Mouse (Mus musculus) limb, embryonic 13.5 days (tissue): ENCODE results near the gene Hdhd5. TPM values are rescaled to one million over a fixed set of nuclear protein-coding genes. Genes with fewer than 3 reads are reported as not detected.

Experiments used
- ATAC-seq: fragments of 200-750 bp; cut with Nextera tagmentation; 2 replicates; pipeline ENCODE4 v1.8.0; 2017; ENCODE audit warnings: low read depth, moderate number of reproducible peaks, moderate TSS enrichment; ENCODE audit not compliant: low FRiP score
- H3K27ac ChIP-seq: fragments of 300-500 bp; sonication (generic); 2 replicates; pipeline ENCODE4 v1.5.1; 2015; ENCODE audit warnings: inconsistent platforms, mild to moderate bottlenecking, moderate library complexity
- H3K27me3 ChIP-seq: fragments of 300-500 bp; sonication (generic); 2 replicates; pipeline ENCODE4 v1.6.1; 2015; ENCODE audit warnings: mild to moderate bottlenecking, inconsistent platforms
- H3K36me3 ChIP-seq: fragments of 300-500 bp; sonication (generic); 2 replicates; pipeline ENCODE4 v1.6.1; 2015; ENCODE audit warnings: inconsistent platforms, mild to moderate bottlenecking, moderate library complexity
- H3K4me1 ChIP-seq: fragments of 300-500 bp; sonication (generic); 2 replicates; pipeline ENCODE4 v1.6.1; 2015; ENCODE audit warnings: inconsistent platforms
- H3K4me2 ChIP-seq: fragments of 300-500 bp; sonication (generic); replicated peaks from 2 replicates; pipeline ENCODE4 v1.6.1; 2015; ENCODE audit warnings: inconsistent platforms, mild to moderate bottlenecking, moderate library complexity
- H3K4me3 ChIP-seq: fragments of 300-500 bp; sonication (generic); 2 replicates; pipeline ENCODE4 v1.5.1; 2015; ENCODE audit warnings: moderate library complexity, mild to moderate bottlenecking, inconsistent platforms
- H3K9ac ChIP-seq: fragments of 300-500 bp; sonication (generic); 2 replicates; pipeline ENCODE4 v1.6.1; 2015; ENCODE audit warnings: mild to moderate bottlenecking, inconsistent platforms
- H3K9me3 ChIP-seq: fragments of 300-500 bp; sonication (generic); 2 replicates; pipeline ENCODE4 v1.6.1; 2016; ENCODE audit warnings: inconsistent platforms
- WGBS: fragments of 180-500 bp; shearing (Covaris S2); methylation state at CpG from one replicate; pipeline ENCODE4 v1.1.7; 2015; 5-methylcytosine and 5-hydroxymethylcytosine counted together
- polyA plus RNA-seq: library from polyadenylated mRNA; unstranded; fragments of >200 nt; fragmentation: Nextera tagmentation; extraction: Ambion mirVana; gene quantifications from 2 replicates; pipeline ENCODE4 v1.2.1, GENCODE M21; 2015

Hdhd5 gene
- polyA plus RNA-seq, 1 experiment from 2014 or later = 18.6 TPM

DNA sequence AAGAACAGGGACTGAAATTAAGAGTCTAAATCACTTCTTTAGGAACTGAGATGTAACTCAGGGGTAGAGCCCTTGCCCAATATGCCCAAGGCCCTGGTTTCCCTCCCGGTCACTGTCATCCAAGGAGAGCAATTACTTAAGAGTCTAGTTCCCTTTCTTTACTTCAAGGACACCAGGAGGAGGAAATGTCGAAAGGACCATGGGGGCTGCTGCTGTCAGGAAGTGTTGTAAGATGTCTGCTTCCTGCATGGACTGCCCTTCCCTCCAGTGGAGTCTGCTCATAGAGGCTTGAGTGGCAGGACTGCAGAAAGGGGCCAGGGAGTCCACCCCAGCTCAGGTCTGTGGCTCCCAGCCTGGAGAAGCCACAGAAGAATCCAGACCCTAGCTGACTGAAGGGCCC, 51.8 kb downstream of the Hdhd5 start:
- no peaks in the 10 kb centered on the region for H3K27me3 ChIP-seq
- H3K36me3 ChIP-seq = peaks cover 16% of the 10 kb centered on the region
- no peak overlapping the region for H3K4me2 ChIP-seq
- H3K9me3 ChIP-seq = no peaks in the 10 kb centered on the region
- no peak overlapping the region for H3K9ac ChIP-seq
- H3K4me1 ChIP-seq = peaks cover 13% of the 10 kb centered on the region
- WGBS = 75% methylated on average over 2 of the region's 2 CpGs
- no peak for ATAC-seq
- H3K4me3 ChIP-seq = no peak overlapping the region
- H3K27ac ChIP-seq = no peak overlapping the region

GRCm38 (mm10) chr6:120475288-120475687, 55.8 kb downstream of the Hdhd5 start:
- Histone ChIP-seq H3K4me2 (no peak overlapping the region), H3K4me1 (peaks cover 25% of the 10 kb centered on the region), H3K27ac (no peak overlapping the region), H3K4me3 (no peak overlapping the region), H3K9ac (no peak overlapping the region), H3K9me3 (no peaks in the 10 kb centered on the region), H3K36me3 (0 out of 2 replicates have a peak, but pooled peaks cover under 1% of the 10 kb centered on the region), H3K27me3 (no peaks in the 10 kb centered on the region)
- ATAC-seq = no peak; the same call in 1 of the 2 replicates
- 63% methylated on average over 8 of the region's 8 CpGs for WGBS

DNA sequence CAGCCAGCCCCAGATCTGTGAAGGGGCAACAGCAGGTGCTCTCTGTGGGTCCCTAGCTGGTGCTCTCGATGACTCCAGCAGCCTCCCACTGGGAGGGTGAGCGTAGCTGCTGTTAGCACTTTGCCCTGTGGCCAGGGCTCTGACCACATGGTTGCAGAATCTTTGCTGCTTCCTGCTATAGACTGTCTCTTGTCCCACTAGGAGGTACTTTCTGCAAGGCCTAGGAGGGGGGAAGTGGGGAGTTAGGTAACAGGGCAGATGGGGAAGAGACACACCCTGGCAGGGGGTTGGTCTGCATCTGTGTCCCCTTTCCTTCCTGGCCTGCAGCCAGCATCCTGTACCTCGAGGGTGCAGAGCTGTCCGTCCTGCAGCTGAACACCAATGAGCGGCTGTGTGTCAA, 57.7 kb downstream of the Hdhd5 start:
- no peak overlapping the region for H3K9ac ChIP-seq
- H3K4me2 ChIP-seq = no peak overlapping the region
- no peak overlapping the region for H3K4me3 ChIP-seq
- peaks cover 25% of the 10 kb centered on the region for H3K4me1 ChIP-seq
- no peaks in the 10 kb centered on the region for H3K36me3 ChIP-seq
- H3K27me3 ChIP-seq = no peaks in the 10 kb centered on the region
- 0 out of 2 replicates have a peak, but pooled peaks have one; percentile 41 for ATAC-seq
- H3K9me3 ChIP-seq = no peaks in the 10 kb centered on the region
- H3K27ac ChIP-seq = no peak overlapping the region
- WGBS = 42% methylated on average over 5 of the region's 5 CpGs

- H3K4me2 ChIP-seq = no peak overlapping the region
- no peak overlapping the region for H3K27ac ChIP-seq
- H3K4me3 ChIP-seq = no peak overlapping the region
- no peaks in the 10 kb centered on the region for H3K36me3 ChIP-seq
- no peak overlapping the region for H3K9ac ChIP-seq
- WGBS = 34% methylated on average over 8 of the region's 8 CpGs
- no peak for ATAC-seq
- H3K9me3 ChIP-seq = no peaks in the 10 kb centered on the region
- H3K4me1 ChIP-seq = peaks cover 25% of the 10 kb centered on the region
- no peaks in the 10 kb centered on the region for H3K27me3 ChIP-seq
These were observed 58.5 kb downstream of the Hdhd5 start for GRCm38 (mm10) chr6:120472455-120473140.

DNA sequence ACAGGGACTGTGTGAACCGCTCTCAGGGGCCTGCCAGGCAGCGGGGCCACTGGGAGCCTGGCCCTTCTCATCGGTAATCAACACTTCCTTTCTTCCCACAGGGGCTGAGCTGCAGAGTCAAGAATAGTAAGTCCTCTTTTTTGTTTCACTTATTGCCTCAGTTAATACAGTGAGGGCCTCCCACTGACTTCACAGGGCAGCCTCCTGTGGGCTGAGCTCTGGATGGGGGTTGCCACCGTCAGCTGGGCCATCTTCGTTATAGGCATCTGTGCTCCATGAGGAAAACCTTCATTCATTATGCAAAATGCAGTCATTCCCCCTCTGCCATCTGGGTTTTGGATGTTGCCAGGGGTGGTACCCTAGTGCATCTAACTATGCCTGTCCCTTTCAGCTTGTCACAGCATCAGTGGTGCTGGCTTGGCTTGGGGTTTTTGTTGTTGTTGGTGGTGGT, 59.1 kb downstream of the Hdhd5 start:
- peaks cover 25% of the 10 kb centered on the region for H3K4me1 ChIP-seq
- H3K36me3 ChIP-seq = no peaks in the 10 kb centered on the region
- no peak overlapping the region for H3K9ac ChIP-seq
- 16% methylated on average over 5 of the region's 5 CpGs for WGBS
- H3K4me2 ChIP-seq = no peak overlapping the region
- H3K27ac ChIP-seq = no peak overlapping the region
- H3K9me3 ChIP-seq = no peaks in the 10 kb centered on the region
- H3K4me3 ChIP-seq = no peak overlapping the region
- H3K27me3 ChIP-seq = no peaks in the 10 kb centered on the region
- ATAC-seq = no peak

DNA sequence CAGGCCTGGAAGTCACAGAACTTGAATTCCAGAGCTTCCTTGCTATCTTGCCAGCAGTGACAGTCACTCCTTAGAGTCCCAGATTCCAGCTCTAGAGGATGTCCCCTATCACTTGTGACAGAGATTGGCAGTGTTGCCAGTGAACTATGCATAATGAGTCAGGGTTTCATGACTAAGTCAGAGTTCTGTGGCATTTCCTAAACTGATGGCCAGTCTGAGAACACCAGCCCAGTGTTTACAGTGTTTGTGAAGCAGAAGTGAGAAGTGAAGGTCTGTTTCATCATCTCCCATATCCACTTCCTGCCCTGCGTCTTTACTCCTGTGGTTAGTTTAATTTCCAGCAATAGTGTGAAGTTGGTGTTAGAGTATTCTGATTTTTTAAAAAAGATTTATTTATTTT, 60.5 kb downstream of the Hdhd5 start:
- 0 out of 2 replicates have a peak, but pooled peaks cover 3% of the 10 kb centered on the region for H3K27me3 ChIP-seq
- H3K4me1 ChIP-seq = peaks cover 25% of the 10 kb centered on the region
- H3K4me2 ChIP-seq = no peak overlapping the region
- WGBS = 79% methylated on average over 1 of the region's 1 CpGs
- no peaks in the 10 kb centered on the region for H3K9me3 ChIP-seq
- no peak for ATAC-seq
- H3K27ac ChIP-seq = no peak overlapping the region
- no peak overlapping the region for H3K9ac ChIP-seq
- no peaks in the 10 kb centered on the region for H3K36me3 ChIP-seq
- H3K4me3 ChIP-seq = no peak overlapping the region

GRCm38 (mm10) chr6:120469770-120470169, 61.3 kb downstream of the Hdhd5 start:
- Histone ChIP-seq H3K36me3 (no peaks in the 10 kb centered on the region), H3K9ac (no peak overlapping the region), H3K27ac (no peak overlapping the region), H3K4me3 (no peak overlapping the region), H3K9me3 (no peaks in the 10 kb centered on the region), H3K27me3 (peaks cover 10% of the 10 kb centered on the region), H3K4me1 (peaks cover 19% of the 10 kb centered on the region), H3K4me2 (no peak overlapping the region)
- ATAC-seq = no peak

- H3K36me3 ChIP-seq = no peaks in the 10 kb centered on the region
- 65% methylated on average over 3 of the region's 3 CpGs for WGBS
- H3K4me3 ChIP-seq = no peak overlapping the region
- H3K4me1 ChIP-seq = peaks cover 22% of the 10 kb centered on the region
- H3K27me3 ChIP-seq = peaks cover 15% of the 10 kb centered on the region
- H3K9me3 ChIP-seq = no peaks in the 10 kb centered on the region
- H3K4me2 ChIP-seq = no peak overlapping the region
- H3K9ac ChIP-seq = no peak overlapping the region
- no peak overlapping the region for H3K27ac ChIP-seq
- ATAC-seq = no peak
These were observed 61.9 kb downstream of the Hdhd5 start for GRCm38 (mm10) chr6:120469268-120469667.

DNA sequence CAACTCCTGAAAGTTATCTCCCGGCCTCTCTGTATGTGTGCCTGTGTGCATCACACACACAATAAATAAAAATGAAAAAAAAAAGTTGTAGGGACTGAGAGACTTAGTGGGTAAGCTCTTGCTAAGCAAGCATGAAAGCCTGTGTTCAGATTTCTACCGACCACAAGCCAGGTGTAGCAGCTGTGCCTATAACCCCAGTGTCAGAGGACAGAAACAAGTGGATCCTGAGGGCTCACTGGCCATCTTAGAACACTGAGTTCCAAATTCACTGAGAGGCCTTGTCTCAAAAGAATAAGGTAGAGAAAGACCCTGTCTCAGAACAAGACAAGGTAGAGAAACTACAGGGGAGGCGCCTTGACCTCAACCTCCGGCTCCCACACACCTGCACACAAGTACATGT, 62.9 kb downstream of the Hdhd5 start:
- 82% methylated on average over 4 of the region's 4 CpGs for WGBS
- peaks cover 26% of the 10 kb centered on the region for H3K4me1 ChIP-seq
- ATAC-seq = no peak
- H3K4me2 ChIP-seq = no peak overlapping the region
- no peaks in the 10 kb centered on the region for H3K9me3 ChIP-seq
- H3K27ac ChIP-seq = no peak overlapping the region
- H3K9ac ChIP-seq = no peak overlapping the region
- no peak overlapping the region for H3K4me3 ChIP-seq
- peaks cover 25% of the 10 kb centered on the region for H3K27me3 ChIP-seq
- H3K36me3 ChIP-seq = no peaks in the 10 kb centered on the region

DNA sequence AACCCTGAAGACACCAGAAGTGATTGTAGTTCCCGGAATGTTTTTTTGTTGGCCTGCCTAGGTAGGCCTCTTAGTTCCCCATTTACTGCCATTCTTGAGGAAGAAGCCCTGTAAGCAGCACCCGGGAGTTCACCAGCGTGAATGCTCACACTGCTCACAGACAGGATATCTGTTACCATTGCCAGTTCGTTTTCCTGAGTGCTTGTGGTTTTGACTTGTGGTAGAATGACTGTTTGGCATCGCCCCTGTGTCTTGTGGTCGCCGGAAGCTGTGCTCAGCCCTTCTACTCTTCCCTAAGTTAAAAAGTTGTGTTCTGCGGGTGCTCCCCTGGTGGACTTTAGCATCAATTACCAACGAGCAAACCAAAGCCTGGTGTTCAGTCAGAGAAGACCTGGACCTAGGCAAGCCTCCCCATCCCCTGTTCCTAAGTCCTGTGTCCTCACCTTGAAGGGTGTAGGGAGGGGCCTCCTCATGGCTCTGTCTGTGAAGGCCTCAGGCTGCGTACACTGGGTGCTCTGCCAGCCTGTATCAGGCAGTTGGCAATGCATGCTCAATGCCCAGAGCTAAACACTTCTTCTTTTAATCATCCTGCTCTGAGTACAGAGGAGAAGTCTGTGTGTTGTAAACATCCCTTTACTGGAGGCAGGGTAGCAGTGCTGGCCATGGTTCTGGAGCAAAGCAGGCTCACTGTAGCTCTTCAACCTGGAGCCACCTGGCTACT, 64.3 kb downstream of the Hdhd5 start:
- Histone ChIP-seq H3K27me3 (peaks cover 40% of the 10 kb centered on the region), H3K36me3 (no peaks in the 10 kb centered on the region), H3K4me1 (peaks cover 20% of the 10 kb centered on the region), H3K9me3 (no peaks in the 10 kb centered on the region), H3K4me2 (no peak overlapping the region), H3K4me3 (no peak overlapping the region), H3K27ac (no peak overlapping the region), H3K9ac (no peak overlapping the region)
- ATAC-seq = no peak
- WGBS = 74% methylated on average over 10 of the region's 10 CpGs

- H3K9ac ChIP-seq = no peak overlapping the region
- ATAC-seq = no peak
- peaks cover 18% of the 10 kb centered on the region for H3K4me1 ChIP-seq
- no peak overlapping the region for H3K27ac ChIP-seq
- peaks cover 49% of the 10 kb centered on the region for H3K27me3 ChIP-seq
- no peaks in the 10 kb centered on the region for H3K9me3 ChIP-seq
- 19% methylated on average over 4 of the region's 4 CpGs for WGBS
- no peak overlapping the region for H3K4me2 ChIP-seq
- H3K36me3 ChIP-seq = no peaks in the 10 kb centered on the region
- no peak overlapping the region for H3K4me3 ChIP-seq
These were observed 65.7 kb downstream of the Hdhd5 start for GRCm38 (mm10) chr6:120465393-120465792.

GRCm38 (mm10) chr6:120464406-120464939, 66.6 kb downstream of the Hdhd5 start:
- H3K4me1 ChIP-seq = peaks cover 18% of the 10 kb centered on the region
- H3K4me3 ChIP-seq = peak overlapping the region; percentile 65
- 54% methylated on average over 9 of the region's 9 CpGs for WGBS
- peaks cover 49% of the 10 kb centered on the region for H3K27me3 ChIP-seq
- no peaks in the 10 kb centered on the region for H3K9me3 ChIP-seq
- ATAC-seq = no peak
- peak overlapping the region; percentile 75 for H3K4me2 ChIP-seq
- H3K36me3 ChIP-seq = no peaks in the 10 kb centered on the region
- no peak overlapping the region for H3K9ac ChIP-seq
- H3K27ac ChIP-seq = no peak overlapping the region
